Mouse (Mus musculus): Measurements from ENCODE around the gene Lrrc75b. TPM values are rescaled to one million over a fixed set of nuclear protein-coding genes. Genes with fewer than 3 reads are reported as not detected.

Gene Lrrc75b
- 1.1 and 2.7 TPM in 2 replicates for polyA plus RNA-seq (2014; fragmentation: Nextera tagmentation; extraction: Ambion mirVana)

- Histone ChIP-seq H3K4me2 (ENCODE audit: low read length) (peak within 1 kb of the TSS; percentile 99), H3K4me3 (ENCODE audit: control insufficient read depth in 1 of 2, insufficient read depth in 1 of 2, low read depth in 1 of 2, low read length in 2 of 2) (peak within 1 kb of the TSS; percentile 58 to 63), H3K36me3 (ENCODE audit: control insufficient read depth, insufficient read depth, low read length) (no peaks in the 10 kb centered on the region), H3K27me3 (ENCODE audit: control insufficient read depth, insufficient read depth, low read length) (peaks cover 47% of the 10 kb centered on the region), H3K4me1 (ENCODE audit: control insufficient read depth in 2 of 2, insufficient read depth in 2 of 2, low read length in 2 of 2) (peaks cover 15 to 34% of the 10 kb centered on the region in 2 experiments), H3K27ac (replicated peaks in 1 of 2; ENCODE audit: control insufficient read depth in 1 of 2, insufficient read depth in 1 of 2, low read depth in 2 of 2, low read length in 2 of 2) (no peak within 1 kb of the TSS), H3K9me3 (ENCODE audit: control insufficient read depth, low read length) (no peaks in the 10 kb centered on the region), H3K9ac (ENCODE audit: low read length) (peak within 1 kb of the TSS; percentile 72)
- 0 out of 2 replicates have a peak, but pooled peaks have one; percentile 25 for ATAC-seq (ENCODE audit: insufficient number of reproducible peaks, insufficient read depth, low FRiP score, low read depth)
- WGBS = 1% methylated on average over 74 of the region's 75 CpGs
Measured at GRCm38 (mm10) chr10:75559676-75560548, at the start of gene Lrrc75b. Lrrc75b (minus strand) TSS chr10:75560330.

- Histone ChIP-seq H3K27me3 (ENCODE audit: control insufficient read depth, insufficient read depth, low read length) (no peaks in the 10 kb centered on the region), H3K36me3 (ENCODE audit: control insufficient read depth, insufficient read depth, low read length) (no peaks in the 10 kb centered on the region), H3K4me1 (ENCODE audit: control insufficient read depth in 2 of 2, insufficient read depth in 2 of 2, low read length in 2 of 2) (no peaks in the 10 kb centered on the region; a peak in 1 of 4 replicates), H3K27ac (replicated peaks in 1 of 2; ENCODE audit: control insufficient read depth in 1 of 2, insufficient read depth in 1 of 2, low read depth in 2 of 2, low read length in 2 of 2) (no peak overlapping the region), H3K9me3 (ENCODE audit: control insufficient read depth, low read length) (no peaks in the 10 kb centered on the region), H3K4me2 (ENCODE audit: low read length) (no peak overlapping the region), H3K9ac (ENCODE audit: low read length) (no peak overlapping the region), H3K4me3 (ENCODE audit: control insufficient read depth in 1 of 2, insufficient read depth in 1 of 2, low read depth in 1 of 2, low read length in 2 of 2) (no peak overlapping the region)
- no peak for ATAC-seq (ENCODE audit: insufficient number of reproducible peaks, insufficient read depth, low FRiP score, low read depth)
- 75% methylated on average over 11 of the region's 11 CpGs for WGBS
Measured at GRCm38 (mm10) chr10:75608975-75609374, 48.8 kb upstream of the Lrrc75b start.

DNA sequence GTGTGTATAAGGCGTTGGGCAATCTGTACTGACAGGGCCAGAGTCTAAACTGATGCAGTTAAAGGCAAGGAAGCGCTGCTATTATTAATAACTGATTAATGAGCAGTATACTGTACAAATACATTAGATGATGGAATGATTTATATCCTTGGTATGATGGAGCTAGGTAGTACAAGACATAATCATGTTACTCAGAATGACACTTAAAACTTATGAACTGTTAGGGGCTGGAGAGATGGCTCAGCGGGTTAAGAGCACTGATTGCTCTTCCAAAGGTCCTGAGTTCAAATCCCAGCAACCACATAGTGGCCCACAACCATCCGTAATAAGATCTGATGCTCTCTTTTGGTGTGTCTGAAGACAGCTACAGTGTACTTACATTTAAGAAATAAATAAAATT, 47.1 kb upstream of the Lrrc75b start:
- no peaks in the 10 kb centered on the region for H3K9me3 ChIP-seq (ENCODE audit: control insufficient read depth, low read length)
- H3K4me2 ChIP-seq (ENCODE audit: low read length) = no peak overlapping the region
- no peak for ATAC-seq (ENCODE audit: insufficient number of reproducible peaks, insufficient read depth, low FRiP score, low read depth)
- no peaks in the 10 kb centered on the region for H3K36me3 ChIP-seq (ENCODE audit: control insufficient read depth, insufficient read depth, low read length)
- H3K27me3 ChIP-seq (ENCODE audit: control insufficient read depth, insufficient read depth, low read length) = no peaks in the 10 kb centered on the region
- H3K4me3 ChIP-seq (ENCODE audit: control insufficient read depth in 1 of 2, insufficient read depth in 1 of 2, low read depth in 1 of 2, low read length in 2 of 2) = no peak overlapping the region
- no peak overlapping the region for H3K9ac ChIP-seq (ENCODE audit: low read length)
- WGBS = 85% methylated on average over 4 of the region's 4 CpGs
- H3K27ac ChIP-seq (replicated peaks in 1 of 2; ENCODE audit: control insufficient read depth in 1 of 2, insufficient read depth in 1 of 2, low read depth in 2 of 2, low read length in 2 of 2) = no peak overlapping the region
- H3K4me1 ChIP-seq (ENCODE audit: control insufficient read depth in 2 of 2, insufficient read depth in 2 of 2, low read length in 2 of 2) = no peaks in the 10 kb centered on the region; a peak in 1 of 4 replicates

DNA sequence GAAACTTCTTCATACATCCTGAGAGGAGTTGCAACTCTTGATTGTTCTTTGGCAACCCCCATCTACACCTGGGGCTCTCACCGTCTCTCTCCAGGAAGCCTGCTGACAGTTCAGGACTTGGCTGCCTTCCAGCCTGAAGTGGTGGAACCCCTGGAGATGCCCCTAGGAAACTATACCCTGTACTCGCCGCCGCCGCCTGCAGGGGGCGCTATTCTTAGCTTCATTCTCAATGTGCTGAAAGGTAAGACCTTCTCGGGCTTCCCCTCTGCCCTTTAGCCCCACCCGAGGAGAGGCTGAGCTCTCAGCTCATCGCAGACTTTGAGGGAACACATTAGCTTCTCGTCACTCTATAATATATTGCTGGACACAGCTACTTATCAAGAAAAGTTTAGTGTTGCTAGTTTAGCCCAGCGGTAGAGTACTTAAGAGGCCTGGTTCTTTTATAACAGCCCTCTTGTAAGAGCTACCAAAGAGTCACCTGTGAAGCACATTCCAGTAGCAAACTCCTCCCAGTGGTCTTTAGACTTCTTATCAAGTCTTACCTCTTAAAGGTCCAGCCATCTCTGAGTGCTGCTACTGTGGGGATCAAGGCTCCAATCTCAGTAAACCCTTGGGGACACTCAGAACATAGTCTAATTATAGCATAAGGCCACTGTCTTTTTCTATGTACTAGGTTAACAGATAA, 45.2 kb upstream of the Lrrc75b start:
- Histone ChIP-seq H3K9ac (ENCODE audit: low read length) (no peak overlapping the region), H3K4me2 (ENCODE audit: low read length) (no peak overlapping the region), H3K36me3 (ENCODE audit: control insufficient read depth, insufficient read depth, low read length) (no peaks in the 10 kb centered on the region), H3K9me3 (ENCODE audit: control insufficient read depth, low read length) (no peaks in the 10 kb centered on the region), H3K4me1 (ENCODE audit: control insufficient read depth in 2 of 2, insufficient read depth in 2 of 2, low read length in 2 of 2) (no peaks in the 10 kb centered on the region; a peak in 1 of 4 replicates), H3K27me3 (ENCODE audit: control insufficient read depth, insufficient read depth, low read length) (no peaks in the 10 kb centered on the region), H3K4me3 (ENCODE audit: control insufficient read depth in 1 of 2, insufficient read depth in 1 of 2, low read depth in 1 of 2, low read length in 2 of 2) (no peak overlapping the region), H3K27ac (replicated peaks in 1 of 2; ENCODE audit: control insufficient read depth in 1 of 2, insufficient read depth in 1 of 2, low read depth in 2 of 2, low read length in 2 of 2) (no peak overlapping the region)
- WGBS = 25% methylated on average over 11 of the region's 11 CpGs
- ATAC-seq (ENCODE audit: insufficient number of reproducible peaks, insufficient read depth, low FRiP score, low read depth) = no peak

- no peaks in the 10 kb centered on the region; a peak in 1 of 4 replicates for H3K4me1 ChIP-seq (ENCODE audit: control insufficient read depth in 2 of 2, insufficient read depth in 2 of 2, low read length in 2 of 2)
- H3K27me3 ChIP-seq (ENCODE audit: control insufficient read depth, insufficient read depth, low read length) = no peaks in the 10 kb centered on the region
- 61% methylated on average over 7 of the region's 7 CpGs for WGBS
- no peak overlapping the region for H3K4me2 ChIP-seq (ENCODE audit: low read length)
- no peak for ATAC-seq (ENCODE audit: insufficient number of reproducible peaks, insufficient read depth, low FRiP score, low read depth)
- no peak overlapping the region for H3K27ac ChIP-seq (replicated peaks in 1 of 2; ENCODE audit: control insufficient read depth in 1 of 2, insufficient read depth in 1 of 2, low read depth in 2 of 2, low read length in 2 of 2)
- H3K36me3 ChIP-seq (ENCODE audit: control insufficient read depth, insufficient read depth, low read length) = no peaks in the 10 kb centered on the region
- H3K9me3 ChIP-seq (ENCODE audit: control insufficient read depth, low read length) = peaks cover 6% of the 10 kb centered on the region; the same call in 1 of the 2 replicates
- no peak overlapping the region for H3K4me3 ChIP-seq (ENCODE audit: control insufficient read depth in 1 of 2, insufficient read depth in 1 of 2, low read depth in 1 of 2, low read length in 2 of 2)
- no peak overlapping the region for H3K9ac ChIP-seq (ENCODE audit: low read length)
Measured at GRCm38 (mm10) chr10:75600189-75600730, 40.1 kb upstream of the Lrrc75b start.

GRCm38 (mm10) chr10:75595981-75596380, 35.9 kb upstream of the Lrrc75b start:
- H3K27ac ChIP-seq (replicated peaks in 1 of 2; ENCODE audit: control insufficient read depth in 1 of 2, insufficient read depth in 1 of 2, low read depth in 2 of 2, low read length in 2 of 2) = no peak overlapping the region
- H3K27me3 ChIP-seq (ENCODE audit: control insufficient read depth, insufficient read depth, low read length) = no peaks in the 10 kb centered on the region
- no peak overlapping the region for H3K4me3 ChIP-seq (ENCODE audit: control insufficient read depth in 1 of 2, insufficient read depth in 1 of 2, low read depth in 1 of 2, low read length in 2 of 2)
- WGBS = 67% methylated on average over 8 of the region's 8 CpGs
- peaks cover 6% of the 10 kb centered on the region; the same call in 1 of the 2 replicates for H3K9me3 ChIP-seq (ENCODE audit: control insufficient read depth, low read length)
- no peaks in the 10 kb centered on the region for H3K36me3 ChIP-seq (ENCODE audit: control insufficient read depth, insufficient read depth, low read length)
- H3K4me2 ChIP-seq (ENCODE audit: low read length) = no peak overlapping the region
- ATAC-seq (ENCODE audit: insufficient number of reproducible peaks, insufficient read depth, low FRiP score, low read depth) = no peak
- H3K9ac ChIP-seq (ENCODE audit: low read length) = no peak overlapping the region
- peaks cover 10 to 11% of the 10 kb centered on the region in 2 experiments; a peak in 3 of 4 replicates for H3K4me1 ChIP-seq (ENCODE audit: control insufficient read depth in 2 of 2, insufficient read depth in 2 of 2, low read length in 2 of 2)

- Histone ChIP-seq H3K27ac (replicated peaks in 1 of 2; ENCODE audit: control insufficient read depth in 1 of 2, insufficient read depth in 1 of 2, low read depth in 2 of 2, low read length in 2 of 2) (peak overlapping the region; percentile 38 to 64; a peak in 3 of 4 replicates), H3K4me3 (ENCODE audit: control insufficient read depth in 1 of 2, insufficient read depth in 1 of 2, low read depth in 1 of 2, low read length in 2 of 2) (no peak overlapping the region), H3K36me3 (ENCODE audit: control insufficient read depth, insufficient read depth, low read length) (no peaks in the 10 kb centered on the region), H3K9ac (ENCODE audit: low read length) (no peak overlapping the region), H3K4me1 (ENCODE audit: control insufficient read depth in 2 of 2, insufficient read depth in 2 of 2, low read length in 2 of 2) (peaks cover 29 to 32% of the 10 kb centered on the region in 2 experiments), H3K4me2 (ENCODE audit: low read length) (no peak overlapping the region), H3K27me3 (ENCODE audit: control insufficient read depth, insufficient read depth, low read length) (no peaks in the 10 kb centered on the region), H3K9me3 (ENCODE audit: control insufficient read depth, low read length) (peaks cover 4% of the 10 kb centered on the region; the same call in 1 of the 2 replicates)
- no peak for ATAC-seq (ENCODE audit: insufficient number of reproducible peaks, insufficient read depth, low FRiP score, low read depth)
- 60% methylated on average over 7 of the region's 7 CpGs for WGBS
Measured at GRCm38 (mm10) chr10:75592585-75592984, 32.5 kb upstream of the Lrrc75b start.

All from heart, embryonic 14.5 days (tissue).